Mouse (Mus musculus) cerebral cortex, adult 2 months (tissue): ENCODE measurements around the gene Ttpal.

ENCODE experiments used
- WGBS: fragments of 180-500 bp; shearing (Covaris S2); methylation state at CpG from one replicate; pipeline ENCODE4 v1.1.7; 2018; 5-methylcytosine and 5-hydroxymethylcytosine counted together

Ttpal gene

GRCm38 (mm10) chr2:163592084-163592483, 10.0 kb upstream of the Ttpal start:
- WGBS, result 100% methylated on average over 1 of the region's 1 CpGs

GRCm38 (mm10) chr2:163593636-163594282, 8.4 kb upstream of the Ttpal start:
- 92% methylated on average over 10 of the region's 10 CpGs for WGBS

- 49% methylated on average over 2 of the region's 2 CpGs for WGBS
These were observed 7.0 kb upstream of the Ttpal start for GRCm38 (mm10) chr2:163595119-163595518.

GRCm38 (mm10) chr2:163596057-163596872, 5.8 kb upstream of the Ttpal start:
- WGBS, result 72% methylated on average over 13 of the region's 13 CpGs

- WGBS, result 74% methylated on average over 3 of the region's 3 CpGs
These were observed 5.3 kb upstream of the Ttpal start for GRCm38 (mm10) chr2:163596873-163597155.

- 63% methylated on average over 4 of the region's 4 CpGs for WGBS
These were observed 4.5 kb upstream of the Ttpal start for GRCm38 (mm10) chr2:163597661-163598060.

GRCm38 (mm10) chr2:163599226-163599625, 2.9 kb upstream of the Ttpal start:
- 3% methylated on average over 1 of the region's 1 CpGs for WGBS

GRCm38 (mm10) chr2:163601066-163601465, 1.0 kb upstream of the Ttpal start:
- 57% methylated on average over 7 of the region's 7 CpGs for WGBS

- 54% methylated on average over 7 of the region's 7 CpGs for WGBS
These were observed 408 bp upstream of the Ttpal start for GRCm38 (mm10) chr2:163601712-163602100.

GRCm38 (mm10) chr2:163606161-163606560, 4.0 kb downstream of the Ttpal start:
- WGBS, result 86% methylated on average over 7 of the region's 7 CpGs

- 71% methylated on average over 7 of the region's 7 CpGs for WGBS
These were observed 5.9 kb downstream of the Ttpal start for GRCm38 (mm10) chr2:163608008-163608407.

- WGBS, result 74% methylated on average over 12 of the region's 12 CpGs
These were observed 7.3 kb downstream of the Ttpal start for GRCm38 (mm10) chr2:163609281-163609975.

GRCm38 (mm10) chr2:163611176-163611575, 9.1 kb downstream of the Ttpal start:
- WGBS, result 74% methylated on average over 9 of the region's 9 CpGs

GRCm38 (mm10) chr2:163613206-163613605, 11.1 kb downstream of the Ttpal start:
- 96% methylated on average over 5 of the region's 5 CpGs for WGBS

- 91% methylated on average over 4 of the region's 4 CpGs for WGBS
These were observed 11.9 kb downstream of the Ttpal start for GRCm38 (mm10) chr2:163613990-163614389.

- 92% methylated on average over 9 of the region's 9 CpGs for WGBS
These were observed 13.3 kb downstream of the Ttpal start for GRCm38 (mm10) chr2:163615401-163615800.

- 75% methylated on average over 4 of the region's 4 CpGs for WGBS
These were observed 14.0 kb downstream of the Ttpal start for GRCm38 (mm10) chr2:163615906-163616651.

- 79% methylated on average over 3 of the region's 3 CpGs for WGBS
These were observed 14.6 kb downstream of the Ttpal start for GRCm38 (mm10) chr2:163616652-163617227.

- WGBS, result 71% methylated on average over 3 of the region's 3 CpGs
These were observed 15.2 kb downstream of the Ttpal start for GRCm38 (mm10) chr2:163617232-163617863.

- 88% methylated on average over 4 of the region's 4 CpGs for WGBS
These were observed 15.8 kb downstream of the Ttpal start for GRCm38 (mm10) chr2:163617874-163618273.

GRCm38 (mm10) chr2:163620451-163620850, 18.3 kb downstream of the Ttpal start:
- 86% methylated on average over 8 of the region's 8 CpGs for WGBS
